Mouse (Mus musculus) activated CD4-positive, CD25-positive, alpha-beta regulatory T cell, adult 4 months (primary cell): Measurements from ENCODE around the gene Whrn. TPM values are rescaled to one million over a fixed set of nuclear protein-coding genes. Genes with fewer than 3 reads are reported as not detected.

ENCODE experiments used
- ATAC-seq: one replicate; pipeline ENCODE4 v1.8.0; 2017
- polyA plus RNA-seq, 2 experiments: library from polyadenylated mRNA; unstranded; fragments of 100-300 nt; shearing (Covaris generic); gene quantifications; one replicate each; pipeline ENCODE4 v1.2.1; 2017

The Whrn gene
- polyA plus RNA-seq, 2 experiments from 2014 or later: 3.1 to 3.2 TPM

- no peak for ATAC-seq
Observed at GRCm38 (mm10) chr4:63493351-63494121, 2.3 kb downstream of the Whrn start.

GRCm38 (mm10) chr4:63491521-63491920 is 4.3 kb downstream of the Whrn start:
- no peak for ATAC-seq

- no peak for ATAC-seq
Observed at GRCm38 (mm10) chr4:63490146-63490545, 5.6 kb downstream of the Whrn start.

- ATAC-seq: no peak
Observed at GRCm38 (mm10) chr4:63489676-63490075, 6.1 kb downstream of the Whrn start.

GRCm38 (mm10) chr4:63487916-63488315 is 7.9 kb downstream of the Whrn start:
- ATAC-seq: no peak

- ATAC-seq: no peak
Observed at GRCm38 (mm10) chr4:63487256-63487655, 8.5 kb downstream of the Whrn start.

- ATAC-seq: peak; percentile 98
Observed at GRCm38 (mm10) chr4:63486523-63486922, 9.3 kb downstream of the Whrn start.

- ATAC-seq: no peak
Observed at GRCm38 (mm10) chr4:63483741-63484140, 12.1 kb downstream of the Whrn start.

GRCm38 (mm10) chr4:63480845-63481167 is 15.0 kb downstream of the Whrn start:
- no peak for ATAC-seq

- no peak for ATAC-seq
Observed at GRCm38 (mm10) chr4:63480098-63480844, 15.5 kb downstream of the Whrn start.

- ATAC-seq: no peak
Observed at GRCm38 (mm10) chr4:63478036-63478435, 17.8 kb downstream of the Whrn start.

- ATAC-seq: no peak
Observed at GRCm38 (mm10) chr4:63476891-63477290, 18.9 kb downstream of the Whrn start.

GRCm38 (mm10) chr4:63475208-63475607 is 20.6 kb downstream of the Whrn start:
- ATAC-seq: no peak

- no peak for ATAC-seq
Observed at GRCm38 (mm10) chr4:63474439-63474838, 21.4 kb downstream of the Whrn start.

GRCm38 (mm10) chr4:63467338-63467737 is 28.5 kb downstream of the Whrn start:
- no peak for ATAC-seq

GRCm38 (mm10) chr4:63466192-63466591 is 29.6 kb downstream of the Whrn start:
- ATAC-seq: no peak

- no peak for ATAC-seq
Observed at GRCm38 (mm10) chr4:63460876-63461525, 34.8 kb downstream of the Whrn start.

GRCm38 (mm10) chr4:63459141-63459789 is 36.5 kb downstream of the Whrn start:
- ATAC-seq: no peak

- ATAC-seq: no peak
Observed at GRCm38 (mm10) chr4:63456547-63456946, 39.2 kb downstream of the Whrn start.

- no peak for ATAC-seq
Observed at GRCm38 (mm10) chr4:63453939-63454513, 41.8 kb downstream of the Whrn start.

- ATAC-seq: no peak
Observed at GRCm38 (mm10) chr4:63452555-63452954, 43.2 kb downstream of the Whrn start.

- ATAC-seq: no peak
Observed at GRCm38 (mm10) chr4:63450551-63450950, 45.2 kb downstream of the Whrn start.
